Mouse (Mus musculus): ENCODE data around the gene Dppa3. TPM values are rescaled to one million over a fixed set of nuclear protein-coding genes. Genes with fewer than 3 reads are reported as not detected.

The Dppa3 gene
- not detected in 2 replicates for total RNA-seq (2015)
- not detected in 2 replicates for total RNA-seq (2017)

DNA sequence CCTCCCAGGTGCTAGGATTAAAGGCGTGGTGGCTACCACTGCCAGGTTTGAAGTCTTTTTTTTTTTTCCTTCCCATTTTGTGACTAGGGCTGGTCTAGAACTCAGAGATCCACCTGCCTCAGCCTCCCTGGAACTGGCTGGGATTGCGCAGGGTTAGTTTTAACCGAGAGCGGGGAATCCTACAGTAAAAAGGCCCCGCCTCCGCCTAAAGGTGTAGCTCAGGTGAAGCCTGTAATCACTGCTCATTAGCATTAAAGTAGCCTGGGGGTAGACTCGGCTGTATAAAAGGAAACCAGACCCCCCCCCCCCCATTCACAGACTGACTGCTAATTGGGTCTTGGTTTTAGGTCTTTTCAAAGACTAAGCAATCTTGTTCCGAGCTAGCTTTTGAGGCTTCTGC, at the start of gene Dppa3:
Gene Dppa3 (plus strand): TSS at position 301 of the 400 bp plus-strand sequence.
- ATAC-seq (replicated peaks; ENCODE audit: poor library complexity): no peak

DNA sequence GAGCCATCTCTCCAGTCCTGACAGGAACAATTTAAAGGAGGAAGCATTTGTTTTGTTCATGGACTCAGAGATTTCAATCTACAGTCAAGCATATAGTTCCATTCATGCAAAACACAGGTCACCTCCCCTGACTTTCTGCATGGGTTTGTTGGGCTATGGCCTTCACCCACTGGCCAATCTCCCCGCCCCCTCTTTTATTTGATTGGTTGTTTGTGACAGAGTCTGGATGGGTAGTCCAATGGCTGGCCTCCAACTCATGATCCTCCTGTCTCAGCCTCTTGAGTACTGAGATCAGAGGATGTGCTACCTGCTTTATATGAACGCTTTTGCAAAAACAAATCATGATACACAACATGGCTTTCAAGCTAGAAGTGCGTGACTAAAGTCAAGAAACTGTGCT, 49.2 kb upstream of the Dppa3 start:
- ATAC-seq (replicated peaks; ENCODE audit: poor library complexity): no peak

DNA sequence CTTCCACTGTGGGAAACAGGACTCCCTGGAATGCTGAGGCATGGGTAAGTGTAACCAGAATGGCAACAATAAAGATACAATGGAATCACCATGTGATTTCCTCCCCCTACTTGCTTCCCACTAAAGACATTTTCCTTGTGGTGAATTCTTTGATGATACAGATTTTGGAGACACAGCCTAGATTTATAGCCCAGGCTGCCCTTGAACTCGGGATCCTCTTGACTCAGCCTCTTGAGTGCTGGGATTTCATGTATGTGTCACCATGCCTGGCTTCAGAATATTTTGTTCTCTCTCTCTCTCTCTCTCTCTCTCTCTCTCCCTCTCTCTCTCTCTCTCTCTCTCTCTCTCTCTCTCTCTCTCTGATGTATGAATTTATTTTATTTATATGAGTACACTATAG, 47.1 kb upstream of the Dppa3 start:
- ATAC-seq (replicated peaks; ENCODE audit: poor library complexity): no peak

DNA sequence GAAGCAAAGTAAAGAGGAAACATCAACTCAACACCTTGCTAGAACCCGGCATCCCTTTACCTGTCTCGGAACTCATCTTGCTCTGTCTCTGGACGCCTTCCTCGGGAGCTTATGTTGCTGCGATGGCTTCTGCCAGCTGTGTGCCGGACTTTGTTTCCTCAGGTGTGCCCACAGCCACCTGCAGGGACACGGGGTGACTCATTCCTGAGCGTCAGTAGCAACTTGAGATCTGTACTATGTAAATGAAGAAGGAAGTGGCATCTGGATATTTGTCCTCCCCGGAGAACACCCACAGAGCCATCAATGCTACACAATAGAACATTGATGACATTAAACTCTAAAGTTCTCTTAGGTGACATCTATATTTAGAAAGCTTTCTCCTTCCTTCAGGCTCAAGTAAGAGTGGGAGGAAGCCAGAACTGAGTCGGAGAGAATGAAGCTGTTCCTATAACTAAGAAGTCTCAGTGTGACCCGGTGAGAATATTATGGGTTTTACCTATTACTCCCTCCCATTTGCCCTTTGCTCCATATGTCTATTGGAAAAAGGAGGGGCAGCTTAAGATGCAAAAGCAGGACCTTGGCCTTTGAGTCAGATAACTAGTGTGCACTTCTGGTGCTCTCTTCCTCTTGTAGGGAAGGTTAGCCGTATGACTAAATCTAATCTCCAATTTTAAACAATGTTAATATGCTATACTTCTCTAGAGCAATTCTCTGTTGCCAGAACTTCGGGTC, 35.0 kb upstream of the Dppa3 start:
- no peak for ATAC-seq (replicated peaks; ENCODE audit: poor library complexity)

DNA sequence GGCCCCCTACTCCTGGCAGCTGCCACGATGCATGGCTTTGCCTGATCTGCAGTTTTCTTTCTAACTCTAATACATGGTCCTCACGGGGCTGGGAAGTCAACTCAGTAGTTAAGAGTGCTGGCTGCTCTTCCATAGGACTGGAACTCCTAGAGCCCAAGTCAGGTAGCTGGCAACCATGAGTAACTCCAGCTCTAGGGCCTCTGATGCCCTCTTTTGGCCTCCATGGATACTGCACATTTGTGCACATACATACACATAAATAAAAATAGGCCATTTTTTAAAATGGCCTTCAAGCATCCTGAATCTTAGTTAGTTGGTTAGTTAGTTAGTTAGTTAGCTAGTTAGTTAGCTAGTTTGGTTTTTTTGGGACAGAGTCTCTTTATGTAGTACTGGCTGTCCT, 33.3 kb upstream of the Dppa3 start:
- peak; percentile 63 for ATAC-seq (replicated peaks; ENCODE audit: poor library complexity)

DNA sequence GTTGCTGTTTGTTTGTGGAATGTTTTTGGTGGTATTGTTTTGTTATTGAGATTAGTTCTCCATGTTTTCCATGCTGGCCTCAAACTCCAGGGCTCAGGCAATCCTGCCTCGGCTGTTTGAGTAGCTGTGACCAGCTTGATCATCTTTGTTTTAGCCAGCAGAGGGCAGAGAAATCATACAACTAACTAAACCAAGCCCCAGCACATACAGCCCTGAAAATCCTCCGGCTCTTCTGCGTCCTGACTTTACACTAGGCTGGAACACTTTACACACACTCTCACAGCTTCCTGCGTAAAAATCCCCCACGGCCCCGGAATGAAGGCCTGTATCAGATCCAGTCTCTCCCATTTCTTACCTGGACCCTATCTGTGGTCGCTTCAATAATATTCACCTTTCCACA, 30.6 kb upstream of the Dppa3 start:
- ATAC-seq (replicated peaks; ENCODE audit: poor library complexity): peak; percentile 67

DNA sequence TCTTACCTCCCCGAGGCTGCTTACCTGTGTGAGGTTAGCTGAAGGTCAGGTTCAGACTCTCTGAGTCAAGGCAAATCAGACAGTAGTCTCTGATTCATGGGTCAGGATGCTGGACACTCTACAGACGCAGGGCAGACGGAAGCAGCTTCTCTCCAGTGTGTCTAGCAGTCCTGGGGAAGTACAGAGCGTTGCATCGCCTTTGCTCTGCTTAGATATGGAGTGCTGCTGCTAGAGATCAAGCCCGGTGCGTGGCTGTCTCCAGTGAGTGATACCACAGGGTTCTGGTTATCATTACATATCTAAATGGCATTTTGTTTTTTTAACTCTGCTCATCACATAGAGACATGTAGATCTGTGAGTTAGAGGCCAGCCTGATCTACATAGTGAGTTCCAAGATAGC, 29.6 kb upstream of the Dppa3 start:
- ATAC-seq (replicated peaks; ENCODE audit: poor library complexity): 0 out of 2 replicates have a peak, but pooled peaks have one; percentile 20

DNA sequence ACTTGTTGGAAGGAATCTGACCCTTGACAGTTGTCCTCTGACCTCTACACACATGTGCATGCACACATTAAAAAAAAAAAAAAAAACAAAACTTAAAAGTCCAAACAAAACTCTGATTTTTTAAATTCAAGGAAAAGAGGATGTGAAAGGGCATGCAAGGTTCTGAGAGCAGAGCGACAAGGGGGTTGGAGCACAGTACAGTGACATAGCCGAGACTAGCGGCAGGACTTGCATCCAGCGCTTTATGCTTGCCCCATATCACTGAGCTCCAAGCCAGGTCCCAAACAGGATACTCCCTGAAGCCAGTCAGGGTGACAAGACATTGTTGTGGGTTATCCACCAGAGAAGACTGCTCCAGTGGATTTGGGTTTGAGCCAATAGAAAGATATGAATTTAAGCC, 28.2 kb upstream of the Dppa3 start:
- ATAC-seq (replicated peaks; ENCODE audit: poor library complexity): peak; percentile 16; the same call in 1 of the 2 replicates

DNA sequence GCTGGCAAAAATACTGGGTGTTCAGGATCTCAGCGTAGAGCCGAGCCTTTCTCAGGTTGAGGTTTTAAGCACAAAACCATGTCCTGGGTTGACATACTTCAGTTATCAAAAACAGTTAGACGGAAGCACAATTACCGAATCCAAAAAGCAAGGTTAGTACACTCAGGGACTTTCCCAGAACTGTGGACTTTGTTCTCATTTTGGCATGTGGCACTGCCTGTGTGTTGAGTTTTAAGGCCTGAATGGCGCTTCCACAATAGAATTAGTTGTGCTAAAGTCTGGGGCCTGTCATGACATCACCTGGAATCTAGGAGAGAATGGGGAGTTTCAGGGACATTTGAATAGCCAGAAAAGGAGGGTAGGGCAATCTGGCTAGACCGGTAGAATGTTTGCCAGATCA, 27.8 kb upstream of the Dppa3 start:
- no peak for ATAC-seq (replicated peaks; ENCODE audit: poor library complexity)

DNA sequence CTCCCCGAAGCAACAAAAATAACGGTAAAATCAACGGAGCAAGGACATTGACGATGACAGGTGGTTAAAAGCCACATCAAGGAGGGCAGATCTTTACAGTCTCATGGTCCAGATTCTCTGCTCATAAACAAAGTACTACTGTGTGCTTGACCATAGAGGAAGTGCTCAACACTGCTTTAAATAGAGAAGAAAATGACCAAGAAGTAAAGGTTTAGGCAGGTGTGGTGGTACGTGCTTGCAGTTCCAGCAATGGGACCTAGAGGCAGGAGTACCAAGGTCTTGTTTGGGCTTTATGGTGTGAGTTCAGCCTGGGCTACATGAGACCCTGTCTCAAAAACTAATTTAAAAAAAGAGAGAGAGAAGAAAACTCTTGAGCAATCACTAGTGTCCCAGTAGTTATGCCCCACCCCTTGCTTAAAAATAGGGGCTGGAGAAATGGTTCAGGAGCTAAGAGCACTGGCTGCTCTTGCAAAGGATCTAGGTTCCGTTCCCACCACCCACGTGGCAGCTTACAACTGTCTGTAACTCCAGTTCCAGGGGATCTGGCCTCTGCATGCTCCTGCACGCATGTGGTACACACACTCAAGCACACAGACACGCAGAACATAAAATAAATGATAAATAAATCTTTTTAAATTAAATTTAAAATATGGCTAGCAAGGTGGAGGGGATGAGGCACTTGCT, 27.0 kb upstream of the Dppa3 start:
- no peak for ATAC-seq (replicated peaks; ENCODE audit: poor library complexity)

DNA sequence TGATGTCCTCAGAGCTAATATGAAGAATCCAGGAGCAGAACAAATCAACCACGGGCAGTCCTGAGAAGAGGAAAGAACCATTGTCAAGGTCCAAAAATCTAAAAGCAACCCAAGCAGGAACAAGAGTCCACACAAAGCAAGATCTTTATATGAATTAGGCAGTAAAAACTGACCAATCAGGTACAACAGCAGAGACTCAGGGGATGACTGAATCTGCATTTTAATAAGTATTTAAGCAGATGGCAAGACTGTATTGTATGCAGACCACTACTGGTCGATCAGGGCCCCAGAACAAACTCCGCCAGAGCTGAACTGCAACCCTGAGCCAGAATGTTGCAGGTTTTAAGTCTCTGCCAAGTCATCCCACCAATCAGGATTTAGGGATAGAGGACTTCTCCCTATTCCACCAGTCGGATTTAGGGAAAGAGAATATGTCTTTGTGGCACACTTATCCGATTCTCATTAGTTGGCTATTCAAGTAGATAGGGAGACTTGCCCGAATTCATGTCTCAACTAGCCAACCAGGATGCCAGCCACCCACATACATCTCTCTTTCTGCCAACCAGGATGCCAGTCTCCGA, 26.1 kb upstream of the Dppa3 start:
- no peak for ATAC-seq (replicated peaks; ENCODE audit: poor library complexity)

DNA sequence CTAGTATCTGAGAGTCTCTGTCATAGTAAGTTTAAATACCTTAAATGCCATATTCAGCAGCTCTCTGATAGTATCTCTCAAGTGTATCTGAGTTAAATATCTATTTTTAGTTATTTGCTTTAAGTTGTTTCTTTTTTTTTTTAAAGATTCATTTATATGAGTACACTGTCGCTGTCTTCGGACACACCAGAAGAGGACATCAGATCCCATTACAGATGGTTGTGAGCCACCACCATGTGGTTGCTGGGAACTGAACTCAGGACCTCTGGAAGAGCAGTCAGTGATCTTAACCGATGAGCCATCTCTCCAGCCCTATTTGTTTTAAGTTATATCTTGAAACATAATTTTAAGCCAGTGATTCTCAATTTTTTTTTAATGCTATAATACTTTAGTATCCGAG, 25.2 kb upstream of the Dppa3 start:
- ATAC-seq (replicated peaks; ENCODE audit: poor library complexity): no peak

DNA sequence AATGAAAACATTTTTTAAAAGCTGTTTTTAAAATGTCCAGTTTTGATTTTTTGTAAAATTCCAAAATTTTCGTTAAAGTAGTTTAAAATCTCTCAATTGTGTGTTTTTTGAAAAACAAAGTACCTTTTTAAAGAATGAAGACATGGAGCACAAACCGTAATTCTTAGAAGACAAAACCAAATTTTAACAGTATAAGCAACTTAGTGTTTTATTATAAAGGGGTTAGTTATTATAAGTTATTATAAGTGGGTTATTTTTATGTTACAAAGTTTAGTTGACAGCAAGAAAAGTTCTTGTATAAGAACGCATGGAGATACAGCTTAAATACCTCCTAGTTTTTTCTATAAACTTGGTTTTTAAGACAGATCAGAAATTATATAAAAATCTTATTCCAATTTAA, 24.6 kb upstream of the Dppa3 start:
- ATAC-seq (replicated peaks; ENCODE audit: poor library complexity): no peak

DNA sequence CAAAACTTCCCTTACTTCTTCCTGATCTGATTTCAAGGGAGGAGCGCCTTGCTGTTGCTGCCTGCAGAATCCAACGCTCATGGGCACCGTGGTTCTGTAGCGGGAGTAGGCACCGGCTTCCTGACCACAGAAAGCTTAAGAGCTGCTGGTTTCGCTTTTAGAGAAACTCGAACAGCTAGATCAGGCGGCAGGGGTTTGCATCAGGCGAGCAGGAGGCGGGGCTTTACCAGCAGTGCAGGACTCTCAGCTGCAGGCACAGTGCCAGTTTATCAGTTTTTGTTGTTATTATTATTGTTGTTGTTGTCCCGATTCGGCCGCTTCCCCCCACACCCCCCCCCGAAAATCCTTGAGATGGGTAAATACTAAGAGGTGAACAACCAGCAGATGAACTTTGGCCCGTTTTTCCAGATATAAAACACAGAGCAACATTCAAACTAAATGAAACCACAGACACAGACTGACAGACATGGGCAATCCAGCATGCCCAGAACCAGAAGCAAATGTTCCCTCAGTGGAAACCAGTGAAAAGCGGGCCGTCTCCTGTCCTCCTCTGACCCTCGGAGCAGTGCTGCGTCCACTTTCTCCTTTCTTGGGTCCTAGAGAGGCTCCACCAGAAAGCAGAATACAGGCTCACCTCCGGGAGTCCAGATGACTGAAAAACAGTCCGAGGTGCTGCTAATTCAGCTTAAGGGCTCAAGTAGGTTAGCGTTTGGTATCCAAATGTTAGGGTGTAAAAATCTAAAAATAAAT, 23.8 kb upstream of the Dppa3 start, which contains the start of gene Apobec1:
Gene Apobec1 (minus strand): TSS at position 203 of the 750 bp plus-strand sequence.
- ATAC-seq (replicated peaks; ENCODE audit: poor library complexity): peak; percentile 87

DNA sequence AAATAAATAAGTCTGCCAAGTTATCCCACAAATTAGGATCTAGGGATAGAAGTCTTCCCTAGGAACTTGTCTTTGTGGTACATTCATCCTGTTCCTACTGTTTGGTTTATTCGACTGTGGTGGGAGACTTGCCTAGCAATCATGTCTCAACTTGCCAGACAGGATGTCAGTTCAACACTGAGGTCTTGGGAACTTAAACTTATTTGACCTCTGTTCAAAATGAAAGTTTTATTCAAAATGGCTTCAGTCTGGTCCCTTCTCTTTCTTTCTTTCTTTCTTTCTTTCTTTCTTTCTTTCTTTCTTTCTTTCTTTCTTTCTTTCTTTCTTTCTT, 23.3 kb upstream of the Dppa3 start:
- 0 out of 2 replicates have a peak, but pooled peaks have one; percentile 15 for ATAC-seq (replicated peaks; ENCODE audit: poor library complexity)

DNA sequence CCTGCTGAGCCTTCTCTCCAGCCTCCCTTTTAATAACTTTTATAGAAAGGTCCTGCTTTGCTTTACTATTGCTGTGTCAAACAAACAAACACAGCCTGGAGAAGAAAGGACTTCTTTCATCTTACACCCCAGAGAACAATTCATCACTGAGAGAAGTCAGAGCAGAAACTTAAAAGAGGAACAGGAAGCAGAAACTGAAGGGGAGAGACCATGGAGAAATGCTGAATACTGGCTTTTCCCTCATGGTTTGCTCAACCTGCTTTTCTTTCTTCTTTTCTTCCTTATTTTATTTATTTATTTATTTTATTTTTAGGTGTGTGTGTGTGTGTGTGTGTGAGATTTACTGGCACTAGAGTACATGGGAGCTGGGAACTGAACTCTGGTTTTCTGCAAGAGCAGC, 21.9 kb upstream of the Dppa3 start:
- ATAC-seq (replicated peaks; ENCODE audit: poor library complexity): peak; percentile 30

DNA sequence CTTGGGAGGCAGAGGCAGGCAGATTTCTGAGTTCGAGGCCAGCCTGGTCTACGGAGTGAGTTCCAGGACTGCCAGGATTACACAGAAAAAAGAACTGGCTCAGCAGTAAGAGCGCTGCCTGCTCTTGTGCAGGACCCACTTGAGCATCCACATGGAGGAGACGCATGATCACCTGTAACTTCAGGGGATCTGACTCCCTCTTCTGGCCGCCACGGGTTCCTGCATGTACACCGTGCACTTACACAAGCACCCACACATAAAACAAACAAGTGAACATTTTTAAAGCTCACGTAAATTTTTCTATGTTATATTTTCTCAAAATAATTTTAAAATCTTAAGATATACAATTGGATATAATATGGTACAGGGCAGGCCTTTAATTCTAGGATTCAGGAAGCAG, 20.7 kb upstream of the Dppa3 start:
- peak; percentile 49 for ATAC-seq (replicated peaks; ENCODE audit: poor library complexity)

DNA sequence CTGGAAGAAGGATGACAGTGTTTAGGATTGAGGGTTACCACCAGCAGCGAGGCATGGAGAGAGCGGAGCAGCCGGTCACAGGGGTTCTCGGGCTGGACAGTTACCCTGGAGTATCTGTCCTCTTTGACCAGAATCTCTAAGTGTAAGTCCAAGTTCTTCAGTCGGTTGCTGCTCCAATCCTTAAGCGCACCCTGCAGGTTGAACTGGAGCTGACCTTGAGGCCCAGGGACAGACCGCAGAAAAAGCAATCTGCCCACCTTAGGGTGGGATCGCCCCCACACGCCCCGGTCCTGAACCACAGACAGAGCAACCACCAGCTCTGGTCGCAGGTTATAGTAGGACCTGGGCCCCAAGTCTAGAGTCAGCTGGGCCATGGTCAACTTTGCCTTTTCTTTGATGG, 19.5 kb upstream of the Dppa3 start:
- no peak for ATAC-seq (replicated peaks; ENCODE audit: poor library complexity)

DNA sequence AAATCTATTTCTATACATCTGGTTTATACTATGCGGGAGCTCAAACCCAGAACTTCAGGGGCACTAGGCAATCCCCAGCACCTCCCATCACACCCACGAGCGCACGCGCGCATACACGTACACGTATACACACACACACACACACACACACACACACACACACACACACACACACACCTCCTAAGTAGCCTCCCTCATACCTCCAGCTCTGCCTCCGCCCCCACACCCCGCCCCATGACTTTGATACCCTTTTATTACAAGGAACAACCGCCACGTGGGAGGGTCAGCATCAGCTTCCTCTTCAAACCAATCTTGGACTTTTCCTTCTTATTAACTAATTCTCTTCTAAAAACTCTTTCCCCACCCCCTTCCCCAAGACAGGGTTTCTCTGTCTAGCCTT, 18.5 kb upstream of the Dppa3 start:
- no peak for ATAC-seq (replicated peaks; ENCODE audit: poor library complexity)

DNA sequence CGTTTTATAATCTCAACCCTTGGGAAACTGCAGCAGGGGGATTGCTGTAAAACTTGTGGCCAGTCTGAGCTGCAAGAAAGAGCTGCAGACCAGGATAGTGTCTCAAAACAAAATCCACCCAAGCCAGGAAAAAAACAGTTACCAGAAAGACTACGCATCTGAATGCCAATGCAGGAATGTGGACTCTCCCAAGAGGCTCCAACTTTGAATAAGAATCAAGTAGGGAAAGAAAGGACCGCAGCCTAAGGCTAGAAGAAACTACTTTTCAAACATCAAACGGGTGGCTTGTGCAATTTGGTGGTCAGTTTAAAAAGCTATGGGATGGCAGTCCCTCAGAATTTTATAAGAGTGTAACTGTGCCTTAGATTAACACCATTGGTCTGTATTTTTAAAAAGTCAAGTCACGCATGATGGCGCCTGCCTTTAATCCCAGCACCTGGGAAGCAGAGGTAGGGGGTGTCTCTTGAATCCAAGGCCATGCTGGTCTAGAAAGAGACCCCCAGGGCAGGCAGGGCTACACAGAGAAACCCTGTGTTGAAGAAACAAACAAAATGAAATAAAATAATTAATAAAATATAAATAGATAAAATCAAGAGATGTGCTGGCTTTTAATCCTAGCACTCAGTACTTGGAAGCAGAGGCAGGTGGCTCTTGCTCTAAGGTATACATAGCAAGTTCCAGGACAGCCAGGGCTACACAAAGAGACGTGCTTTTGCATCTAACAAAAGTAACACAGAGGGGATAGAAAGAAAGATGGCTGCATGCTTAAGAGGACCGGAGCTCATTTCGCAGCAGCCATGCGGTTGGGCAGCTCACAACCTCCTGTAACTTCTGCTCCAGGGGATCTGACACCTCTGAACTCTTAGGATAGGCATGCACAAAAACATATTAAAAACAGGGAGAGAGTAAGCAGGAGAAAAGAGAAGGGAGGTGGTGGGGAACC, 17.5 kb upstream of the Dppa3 start:
- ATAC-seq (replicated peaks; ENCODE audit: poor library complexity): no peak

All from megakaryocyte progenitor cell, adult 5-6 weeks (primary cell).